Mouse (Mus musculus): ENCODE data around the gene Tat.

The Tat gene

DNA sequence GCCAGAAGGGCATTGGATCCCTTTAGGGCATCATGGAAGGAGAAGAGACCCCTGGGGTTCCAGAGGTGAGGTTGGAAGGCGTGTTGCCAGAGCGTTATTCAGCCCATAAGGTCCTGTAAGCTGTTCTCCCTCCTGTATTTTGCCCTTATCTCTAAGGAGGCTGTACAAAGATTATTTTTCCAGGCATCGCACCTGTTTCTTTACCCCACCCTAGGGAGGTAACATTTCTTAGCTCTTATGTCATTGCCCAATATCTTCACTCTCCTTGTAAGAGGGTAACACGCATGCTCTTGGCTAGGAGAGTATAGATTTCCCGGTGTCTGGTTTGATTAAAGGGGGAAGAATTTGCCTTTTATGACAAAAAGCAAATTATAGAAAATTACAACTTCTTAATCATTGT lies 49.4 kb downstream of the Tat start, which contains the start of gene Chst4:
Chst4 (minus strand) TSS at position 82 of the 400 bp plus-strand sequence.
- DNase-seq (ENCODE audit: low spot score in 2 of 2), result no peak

DNA sequence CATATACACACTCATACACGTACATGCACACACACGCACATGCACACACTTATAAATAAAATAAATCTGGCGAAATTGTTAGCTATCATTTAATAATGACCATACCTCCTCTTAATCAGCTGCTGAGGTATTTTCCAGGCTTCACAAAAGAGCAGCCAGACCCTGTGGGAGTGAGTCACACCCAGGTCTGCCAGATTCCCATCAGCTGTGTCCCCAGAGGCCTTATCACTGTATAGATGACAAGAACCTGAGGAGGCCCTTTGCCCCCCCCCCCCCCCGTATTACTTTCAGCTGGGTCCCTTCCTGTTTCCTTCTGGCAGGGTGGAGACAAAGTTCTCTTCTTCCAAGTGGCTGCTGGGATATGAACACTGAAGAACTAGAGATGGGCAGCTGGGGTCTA lies 50.3 kb downstream of the Tat start:
- DNase-seq (ENCODE audit: low spot score in 2 of 2), result no peak

Data from urinary bladder, postnatal 36 days (tissue).